Mouse (Mus musculus) liver, postnatal 0 days (tissue): ENCODE measurements at regions not wholly inside any gene's neighbourhood (a gene's known extent, or its start where the extent isn't known, plus 50 kb on each side); places are given as distances from the start of the nearest gene placed in this dataset.

Source experiments
- ATAC-seq: fragments of 200-750 bp; cut with Nextera tagmentation; 2 replicates; pipeline ENCODE4 v1.8.0; 2017; ENCODE audit warnings: mild to moderate bottlenecking, moderate library complexity
- DNase-seq: peaks from one replicate; pipeline ENCODE4 v3.0.0-alpha.2; 2016
- H3K27ac ChIP-seq: fragments of 300-500 bp; sonication (generic); 2 replicates; pipeline ENCODE4 v1.5.1; 2014; ENCODE audit warnings: antibody characterized with exemption, moderate library complexity, mild to moderate bottlenecking, low read depth
- H3K27me3 ChIP-seq: fragments of 300-500 bp; sonication (generic); 2 replicates; pipeline ENCODE4 v1.6.1; 2014; ENCODE audit warnings: low read length, control low read depth, mixed read lengths; ENCODE audit not compliant: insufficient read depth
- H3K36me3 ChIP-seq: fragments of 300-500 bp; sonication (generic); replicated peaks from 2 replicates; pipeline ENCODE4 v1.6.1; 2014; ENCODE audit warnings: mild to moderate bottlenecking, control low read depth, low read length, moderate library complexity, mixed read lengths; ENCODE audit not compliant: insufficient read depth
- H3K4me1 ChIP-seq: fragments of 300-500 bp; sonication (generic); 2 replicates; pipeline ENCODE4 v1.6.1; 2014; ENCODE audit warnings: antibody characterized with exemption, mild to moderate bottlenecking, control low read depth; ENCODE audit not compliant: insufficient read depth
- H3K4me2 ChIP-seq: fragments of 300-500 bp; sonication (generic); 2 replicates; pipeline ENCODE4 v1.6.1; 2014; ENCODE audit warnings: low read depth, mild to moderate bottlenecking, low read length, moderate library complexity, mixed read lengths
- H3K4me3 ChIP-seq: fragments of 300-500 bp; sonication (generic); 2 replicates; pipeline ENCODE4 v1.5.1; 2014; ENCODE audit warnings: low read depth, low read length
- H3K9ac ChIP-seq: fragments of 300-500 bp; sonication (generic); replicated peaks from 2 replicates; pipeline ENCODE4 v1.6.1; 2014; ENCODE audit warnings: mild to moderate bottlenecking, moderate library complexity
- H3K9me3 ChIP-seq: fragments of 300-500 bp; sonication (generic); 2 replicates; pipeline ENCODE4 v1.6.1; 2016; ENCODE audit warnings: mild to moderate bottlenecking, control low read depth, low read length, mixed read lengths
- CTCF ChIP-seq: sonication (generic); IDR thresholded peaks from 2 replicates; pipeline ENCODE4 v1.5.1; 2016; ENCODE audit warnings: antibody characterized with exemption, low read depth
- EP300 ChIP-seq: IDR thresholded peaks from 2 replicates; pipeline ENCODE4 v1.6.1; 2016; ENCODE audit warnings: antibody characterized with exemption, low read depth, mild to moderate bottlenecking
- WGBS: fragments of 180-500 bp; shearing (Covaris S2); extraction: QIAGEN DNeasy Blood & Tissue Kit; methylation state at CpG from one replicate; pipeline ENCODE4 v1.1.7; 2014; ENCODE audit not compliant: insufficient replicate concordance; 5-methylcytosine and 5-hydroxymethylcytosine counted together

- DNase-seq (no peak), ATAC-seq (no peak)
- H3K4me2 ChIP-seq: no peak overlapping the region
- no peak for TF ChIP-seq CTCF
- no peak for TF ChIP-seq EP300
- H3K9ac ChIP-seq: no peak overlapping the region
- no peaks in the 10 kb centered on the region for H3K27me3 ChIP-seq
- no peaks in the 10 kb centered on the region for H3K4me1 ChIP-seq
- 79% methylated on average over 7 of the region's 7 CpGs for whole genome bisulfite sequencing
- H3K36me3 ChIP-seq: no peaks in the 10 kb centered on the region
- H3K27ac ChIP-seq: no peak overlapping the region
- no peaks in the 10 kb centered on the region for H3K9me3 ChIP-seq
- no peak overlapping the region for H3K4me3 ChIP-seq
Observed at GRCm38 (mm10) chr5:133833217-133833616, 266.3 kb upstream of the Castor2 start.

GRCm38 (mm10) chr5:133828226-133828625 is 271.3 kb upstream of the Castor2 start:
- Histone ChIP-seq H3K9me3 (no peaks in the 10 kb centered on the region), H3K4me1 (no peaks in the 10 kb centered on the region), H3K4me3 (no peak overlapping the region), H3K27ac (no peak overlapping the region), H3K27me3 (no peaks in the 10 kb centered on the region), H3K4me2 (no peak overlapping the region), H3K9ac (no peak overlapping the region), H3K36me3 (no peaks in the 10 kb centered on the region)
- DNase-seq: no peak
- WGBS: 84% methylated on average over 13 of the region's 13 CpGs
- TF ChIP-seq EP300 (no peak), CTCF (no peak)
- ATAC-seq: no peak

GRCm38 (mm10) chr5:133823871-133824270 is 275.6 kb upstream of the Castor2 start:
- 84% methylated on average over 3 of the region's 3 CpGs for WGBS

GRCm38 (mm10) chr5:133821273-133821672 is 278.2 kb upstream of the Castor2 start:
- Histone ChIP-seq H3K27me3 (no peaks in the 10 kb centered on the region), H3K4me1 (no peaks in the 10 kb centered on the region), H3K4me3 (no peak overlapping the region), H3K9me3 (no peaks in the 10 kb centered on the region), H3K36me3 (no peaks in the 10 kb centered on the region), H3K27ac (no peak overlapping the region), H3K4me2 (no peak overlapping the region), H3K9ac (no peak overlapping the region)
- no peak for DNase-seq
- TF ChIP-seq EP300 (no peak), CTCF (no peak)
- ATAC-seq: no peak
- 81% methylated on average over 3 of the region's 3 CpGs for WGBS

More at GRCm38 (mm10) chr5:133823871-133824270, 275.6 kb upstream of the Castor2 start:
- Histone ChIP-seq H3K4me3 (no peak overlapping the region), H3K4me1 (no peaks in the 10 kb centered on the region), H3K9me3 (no peaks in the 10 kb centered on the region), H3K9ac (no peak overlapping the region), H3K27ac (no peak overlapping the region), H3K4me2 (no peak overlapping the region), H3K36me3 (no peaks in the 10 kb centered on the region), H3K27me3 (no peaks in the 10 kb centered on the region)
- ATAC-seq (no peak), DNase-seq (no peak)
- TF ChIP-seq CTCF: no peak
- TF ChIP-seq EP300: no peak

- no peaks in the 10 kb centered on the region for H3K27me3 ChIP-seq
- H3K4me3 ChIP-seq: no peak overlapping the region
- no peak overlapping the region for H3K4me2 ChIP-seq
- TF ChIP-seq EP300 (no peak), CTCF (no peak)
- DNase-seq: no peak
- H3K36me3 ChIP-seq: no peaks in the 10 kb centered on the region
- H3K9ac ChIP-seq: no peak overlapping the region
- H3K4me1 ChIP-seq: no peaks in the 10 kb centered on the region
- H3K27ac ChIP-seq: no peak overlapping the region
- no peaks in the 10 kb centered on the region for H3K9me3 ChIP-seq
- ATAC-seq: no peak
- WGBS: 66% methylated on average over 5 of the region's 5 CpGs
Observed at GRCm38 (mm10) chr5:133815462-133815861, 284.0 kb upstream of the Castor2 start.

- TF ChIP-seq CTCF (no peak), EP300 (no peak)
- no peak overlapping the region for H3K4me3 ChIP-seq
- H3K27me3 ChIP-seq: no peaks in the 10 kb centered on the region
- H3K4me1 ChIP-seq: no peaks in the 10 kb centered on the region
- H3K36me3 ChIP-seq: no peaks in the 10 kb centered on the region
- WGBS: 72% methylated on average over 6 of the region's 6 CpGs
- DNase-seq: no peak
- no peak for ATAC-seq
- H3K9ac ChIP-seq: no peak overlapping the region
- no peak overlapping the region for H3K4me2 ChIP-seq
- no peaks in the 10 kb centered on the region for H3K9me3 ChIP-seq
- H3K27ac ChIP-seq: no peak overlapping the region
Observed at GRCm38 (mm10) chr5:133814436-133814835, 285.1 kb upstream of the Castor2 start.

- no peaks in the 10 kb centered on the region for H3K9me3 ChIP-seq
- TF ChIP-seq EP300 (no peak), CTCF (no peak)
- no peak overlapping the region for H3K4me3 ChIP-seq
- H3K4me2 ChIP-seq: no peak overlapping the region
- H3K27ac ChIP-seq: no peak overlapping the region
- no peak for ATAC-seq
- no peak for DNase-seq
- H3K27me3 ChIP-seq: no peaks in the 10 kb centered on the region
- WGBS: 43% methylated on average over 6 of the region's 6 CpGs
- no peaks in the 10 kb centered on the region for H3K36me3 ChIP-seq
- no peak overlapping the region for H3K9ac ChIP-seq
- no peaks in the 10 kb centered on the region for H3K4me1 ChIP-seq
Observed at GRCm38 (mm10) chr5:133812216-133812615, 287.3 kb upstream of the Castor2 start.
